Mouse (Mus musculus) left cerebral cortex, postnatal 14 days (tissue): ENCODE data around the gene Rmnd1. TPM values are rescaled to one million over a fixed set of nuclear protein-coding genes. Genes with fewer than 3 reads are reported as not detected.
"Not testable (repeated sequence)": the region's sequence is repeated elsewhere in the genome, so short reads cannot be mapped to it uniquely, and the experiment has no call there.

Experiments used
- DNase-seq, 2 experiments: peaks; one replicate each; pipeline ENCODE4 v3.0.0; 2021 to 2022; ENCODE audit warnings: low spot score in 2 of 2, mixed read lengths in 1 of 2
- intact Hi-C: fragments of 180-260 bp; cut with DNase I; formaldehyde crosslinking; loops from one replicate; pipeline ENCODE4 v1.15.1; 2025
- long read RNA-seq, 2 experiments: library from polyadenylated mRNA; stranded (forward); transcript quantifications; one replicate each; pipeline ENCODE4 v2.0.0; 2021
- total RNA-seq, 2 experiments: library from RNA; stranded (reverse); gene quantifications; 2 replicates each; pipeline ENCODE4 v1.2.3; 2021

Gene Rmnd1
- 10 to 100 TPM; 31.1 to 40.9 TPM for total RNA-seq
- long read RNA-seq, experiment 1, transcript Rmnd1-201 (13 exons, 3,139 nt): major isoform, 22 of 42 reads
- long read RNA-seq, experiment 1, partial matches to known transcripts: 4 of 42 reads
- long read RNA-seq, experiment 1, other reads (novel, unspliced or antisense): 14 of 42 reads
- long read RNA-seq, experiment 2, transcript Rmnd1-201 (13 exons, 3,139 nt): major isoform, 17 of 35 reads
- long read RNA-seq, experiment 2, partial matches to known transcripts: 3 of 35 reads
- long read RNA-seq, experiment 2, other reads (novel, unspliced or antisense): 15 of 35 reads

DNA sequence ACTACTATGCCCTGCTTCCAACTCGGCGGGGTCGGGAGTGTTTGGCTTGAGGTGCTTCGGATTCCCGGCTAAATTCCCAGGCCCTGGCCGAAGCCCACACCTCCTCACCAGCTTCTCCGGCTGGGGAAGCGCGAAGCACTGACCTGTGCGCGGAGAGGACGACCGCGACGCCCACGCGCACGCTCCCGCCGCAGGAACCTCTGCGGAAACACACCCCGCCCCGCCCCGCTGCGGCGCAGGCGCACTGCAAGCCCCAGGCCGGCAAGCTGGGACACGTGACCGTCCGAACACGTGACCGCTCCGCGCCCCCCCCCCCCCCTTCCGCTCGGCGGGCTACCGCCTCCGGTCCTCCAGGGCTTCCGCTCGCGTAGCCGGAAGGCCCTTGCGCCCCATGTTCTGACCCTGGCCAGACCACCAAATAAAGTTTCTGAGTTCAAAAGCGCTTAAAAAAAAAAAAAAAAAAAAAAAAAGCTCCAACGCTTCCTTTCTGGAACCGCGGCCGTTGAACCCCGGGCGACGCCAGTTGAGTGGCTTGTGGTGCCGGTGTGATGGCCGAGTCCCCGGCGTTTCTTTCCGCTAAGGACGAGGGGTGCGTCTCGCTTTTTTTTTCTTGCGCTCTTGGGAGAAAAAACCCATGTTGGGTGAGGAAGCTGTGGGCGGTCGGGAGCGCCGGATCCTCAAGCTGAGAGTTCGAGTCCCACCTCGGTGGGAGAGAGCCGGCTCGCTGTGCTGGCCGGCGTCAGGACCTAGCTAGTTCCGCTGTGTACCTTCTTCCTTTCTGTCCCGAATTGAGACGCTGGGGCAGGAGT is at the start of gene Rmnd1, which contains the start of gene Armt1:
Gene Rmnd1 (minus strand): TSS at position 266 of the 809 bp plus-strand sequence.
Gene Armt1 (plus strand): TSS at position 345 of the 809 bp plus-strand sequence.
- intact Hi-C loops: no loop called here
- DNase-seq: peak; percentile 93 to 96

- intact Hi-C loops: no loop called here
- DNase-seq: no peak
Observed at GRCm38 (mm10) chr10:4481695-4482094, 49.5 kb upstream of the Rmnd1 start.

DNA sequence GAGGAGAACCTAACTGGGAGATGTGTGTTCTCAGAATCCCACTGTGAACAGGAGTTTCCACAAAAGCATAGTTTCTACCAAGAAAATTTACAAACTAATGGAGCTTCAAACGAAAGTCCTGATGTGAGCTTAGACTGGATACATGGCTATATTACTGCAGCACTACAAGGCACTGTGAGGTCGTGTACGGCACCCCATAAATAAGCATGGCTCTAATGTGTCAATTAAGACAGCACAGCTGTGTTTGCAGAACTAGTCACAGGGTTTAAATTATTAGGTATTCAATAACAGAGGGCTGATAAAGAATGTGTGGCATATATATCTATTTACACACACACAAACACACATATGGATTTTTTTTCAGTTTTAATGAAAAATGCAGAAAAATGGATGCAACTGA is 48.7 kb upstream of the Rmnd1 start:
- DNase-seq: no peak
- intact Hi-C loops: no loop called here

- intact Hi-C loops: no loop called here
Observed at GRCm38 (mm10) chr10:4476604-4477003, 44.4 kb upstream of the Rmnd1 start.

GRCm38 (mm10) chr10:4475431-4475830 is 43.2 kb upstream of the Rmnd1 start:
- DNase-seq: no peak
- intact Hi-C loops: no loop called here

More at GRCm38 (mm10) chr10:4476604-4477003, 44.4 kb upstream of the Rmnd1 start:
- DNase-seq: no peak

DNA sequence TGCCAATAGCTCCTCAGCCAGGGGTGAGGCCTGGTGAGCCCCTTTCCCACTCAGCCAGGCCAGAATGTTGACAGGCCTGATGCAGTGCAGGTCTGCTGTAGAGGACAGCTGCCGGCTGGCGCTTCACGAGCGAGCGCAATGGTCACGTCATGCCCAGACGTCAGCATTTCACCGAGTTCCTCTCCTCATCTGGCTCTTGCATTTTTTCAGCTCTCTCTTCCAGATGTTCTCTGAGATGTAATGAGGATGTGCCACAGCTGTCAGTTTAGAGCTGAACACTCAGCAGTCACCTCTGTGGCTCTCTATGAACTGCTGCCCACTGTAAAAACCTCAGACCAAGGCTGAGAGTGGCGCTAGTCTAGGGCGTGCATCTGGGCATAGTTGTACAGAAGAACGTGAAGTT is 41.4 kb upstream of the Rmnd1 start:
- no peak for DNase-seq
- intact Hi-C loops: no loop called here

- DNase-seq: no peak
- intact Hi-C loops: no loop called here
Observed at GRCm38 (mm10) chr10:4469406-4469805, 37.2 kb upstream of the Rmnd1 start.

- intact Hi-C loops: no loop called here
- DNase-seq: no peak
Observed at GRCm38 (mm10) chr10:4465799-4466198, 33.6 kb upstream of the Rmnd1 start.

DNA sequence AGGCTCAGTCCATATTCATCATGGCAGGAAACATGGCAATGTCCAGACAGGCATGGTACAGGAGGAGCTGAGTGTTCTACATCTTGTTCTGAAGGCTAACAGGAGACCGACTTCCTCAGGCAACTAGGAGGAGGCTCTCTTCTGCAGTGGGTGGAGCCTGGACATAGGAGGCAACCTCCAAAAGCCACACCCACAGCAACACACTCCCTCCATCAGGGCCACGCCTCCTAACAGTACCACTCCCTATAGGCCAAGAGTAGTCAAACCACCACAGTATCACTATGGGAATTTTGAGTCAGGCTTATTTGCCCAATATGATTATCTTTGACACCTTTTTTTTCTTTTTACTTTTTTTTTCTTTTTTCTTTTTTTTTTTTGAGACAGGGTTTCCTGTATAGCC is 28.0 kb upstream of the Rmnd1 start:
- intact Hi-C loops: no loop called here
- no peak for DNase-seq

DNA sequence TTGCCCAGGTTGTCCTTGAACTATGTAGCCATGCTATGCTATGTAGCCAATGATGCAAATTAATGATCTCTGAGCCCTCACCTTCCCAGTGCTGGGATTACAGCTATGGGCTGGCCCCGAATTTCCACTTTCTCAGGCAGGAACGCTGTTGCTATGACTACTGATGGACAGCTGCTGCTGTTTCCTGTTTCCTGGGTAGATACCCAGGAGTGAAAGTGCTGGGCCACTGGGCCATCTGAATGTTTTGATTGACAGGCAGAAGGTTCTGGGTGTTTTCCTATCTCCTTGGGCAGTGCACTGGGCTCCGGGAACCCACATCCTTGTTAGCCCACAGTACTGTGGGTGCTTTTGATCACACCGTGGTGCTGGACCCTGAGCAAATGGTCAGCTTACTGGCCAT is 24.2 kb upstream of the Rmnd1 start:
- no peak for DNase-seq
- intact Hi-C loops: no loop called here

GRCm38 (mm10) chr10:4435416-4435815 is 3.2 kb upstream of the Rmnd1 start:
- DNase-seq: no peak
- intact Hi-C loops: no loop called here

GRCm38 (mm10) chr10:4433871-4434270 is 1.7 kb upstream of the Rmnd1 start:
- DNase-seq, intact Hi-C loops: not testable (repeated sequence)

DNA sequence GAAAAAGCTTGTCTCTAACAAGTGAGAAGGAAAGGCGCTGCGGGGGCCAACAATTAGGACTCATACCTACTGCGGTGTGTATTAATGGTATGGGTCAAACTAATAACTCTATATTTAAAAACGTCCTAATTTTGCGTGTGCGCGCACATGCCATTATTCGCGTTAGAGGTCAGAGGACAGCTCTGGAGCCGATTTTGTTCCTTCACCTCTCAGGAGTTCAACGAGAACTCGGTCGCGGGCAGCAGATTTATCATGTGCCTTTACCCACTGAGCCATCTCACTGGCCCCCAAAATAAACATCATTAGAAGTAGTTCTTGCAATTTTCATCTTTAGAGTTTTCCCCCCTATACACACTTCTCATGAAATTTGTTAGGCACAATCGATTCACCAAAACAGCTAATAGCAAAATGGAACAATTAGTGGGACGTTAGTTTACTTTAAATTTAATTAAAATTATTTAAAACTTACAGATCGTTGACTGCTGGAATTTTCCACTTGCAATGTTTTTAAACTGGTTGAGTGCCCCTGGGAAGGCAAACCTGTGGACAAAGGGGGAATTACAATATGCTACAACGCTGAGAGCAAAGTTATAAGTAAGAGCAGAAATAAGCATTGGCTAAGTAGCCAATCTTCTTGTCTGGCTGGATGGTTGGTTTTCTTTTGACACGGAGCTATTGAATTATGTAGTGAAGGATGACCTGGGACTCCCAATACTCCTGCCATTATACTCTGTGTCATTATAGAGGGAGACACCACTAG is 988 bp upstream of the Rmnd1 start:
- peak in 1 of 2 experiments; percentile 15 for DNase-seq
- intact Hi-C loops: no loop called here

DNA sequence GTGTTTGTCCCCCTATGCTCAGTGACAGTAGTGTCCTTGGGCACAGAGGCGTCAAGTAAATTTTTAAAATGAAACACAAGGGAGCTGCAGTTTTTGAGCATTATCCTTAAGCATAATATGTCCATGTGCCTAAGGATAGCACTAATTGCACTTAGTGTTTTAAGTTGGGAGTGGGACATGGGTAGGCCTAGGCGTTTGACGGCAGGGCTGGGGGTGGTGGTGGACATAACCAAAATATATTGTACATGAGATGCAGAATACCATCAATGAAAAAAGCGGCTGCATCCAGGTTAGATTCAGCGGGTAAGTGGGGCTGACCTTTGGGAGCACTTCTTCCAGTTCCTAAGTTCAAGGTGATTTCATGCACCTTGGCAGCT is 454 bp downstream of the Rmnd1 start:
- DNase-seq: no peak
- intact Hi-C loops: no loop called here

GRCm38 (mm10) chr10:4430826-4431225 is 1.4 kb downstream of the Rmnd1 start:
- peak in 1 of 2 experiments; percentile 34 for DNase-seq
- intact Hi-C loops: no loop called here

DNA sequence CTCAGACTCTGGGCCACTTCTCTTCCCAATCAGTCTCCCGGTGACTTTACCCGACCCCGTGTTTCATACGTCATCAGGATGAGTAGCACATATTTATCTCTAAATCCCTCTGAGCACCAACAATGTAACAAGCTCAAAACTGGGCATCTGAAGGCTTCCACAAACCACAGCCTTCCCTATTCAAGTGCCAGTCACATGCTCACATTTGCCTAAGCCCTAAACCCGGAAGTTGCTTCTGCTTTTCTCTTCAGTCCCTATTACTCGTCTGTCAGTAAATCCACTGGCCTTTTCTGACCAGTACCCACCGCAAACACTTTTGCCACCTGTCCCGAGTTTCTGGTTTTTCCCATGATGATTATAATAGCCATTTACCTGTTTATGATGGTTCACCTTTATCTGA is 1.8 kb downstream of the Rmnd1 start:
- DNase-seq: no peak
- intact Hi-C loops: no loop called here

DNA sequence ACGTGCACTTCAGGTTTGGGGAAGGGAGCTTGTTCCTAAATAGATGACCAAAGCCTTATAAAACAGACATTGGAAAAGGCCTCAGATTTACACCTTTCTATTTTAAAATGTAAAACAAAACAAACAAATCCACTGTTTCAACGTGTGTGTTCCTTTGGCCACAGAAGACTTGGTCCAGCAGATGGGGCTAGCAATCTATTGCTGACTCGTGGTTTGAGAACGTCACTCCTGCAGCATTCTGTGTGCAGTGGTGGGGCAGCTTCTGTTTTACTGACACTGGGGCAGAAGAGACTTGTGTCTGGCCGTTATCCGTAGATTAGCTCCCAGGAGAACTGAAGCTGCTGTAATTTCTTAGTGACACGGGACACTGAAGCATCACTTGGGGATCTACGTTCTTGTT is 6.9 kb downstream of the Rmnd1 start:
- DNase-seq: no peak
- intact Hi-C loops: no loop called here

GRCm38 (mm10) chr10:4407191-4407590 is 25.0 kb downstream of the Rmnd1 start:
- intact Hi-C loops: no loop called here

GRCm38 (mm10) chr10:4405511-4405910 is 26.7 kb downstream of the Rmnd1 start:
- DNase-seq: no peak
- intact Hi-C loops: no loop called here

More at GRCm38 (mm10) chr10:4407191-4407590, 25.0 kb downstream of the Rmnd1 start:
- no peak for DNase-seq

DNA sequence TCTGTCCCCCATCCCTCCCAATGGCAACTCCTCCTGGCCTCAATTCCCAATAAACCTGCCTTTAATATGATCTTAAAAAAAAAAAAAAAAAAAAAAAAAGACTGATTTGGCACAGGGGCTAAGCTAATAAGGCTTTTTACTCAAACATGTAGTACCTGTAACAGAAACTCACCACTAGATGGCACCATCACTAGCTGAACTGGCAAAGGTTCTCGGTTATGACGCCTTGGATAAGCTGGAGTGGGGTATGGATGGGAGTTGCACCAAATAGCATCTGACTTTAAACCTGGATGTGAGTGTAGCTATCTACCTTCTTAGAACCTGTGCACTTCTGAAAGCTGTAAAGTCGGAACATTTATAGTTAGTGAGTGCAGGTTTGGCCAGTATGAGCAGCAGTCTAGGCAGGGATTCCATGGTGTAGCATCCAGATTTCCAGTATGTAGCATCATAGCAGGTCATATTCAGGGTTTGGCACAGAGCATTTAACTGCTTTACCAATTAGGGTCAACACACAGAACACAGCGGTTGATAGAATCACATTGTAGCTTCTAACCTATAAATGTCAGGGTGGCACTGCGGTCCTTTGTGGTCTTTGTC is 27.2 kb downstream of the Rmnd1 start:
- intact Hi-C loops: no loop called here
- DNase-seq: peak; percentile 65 to 76
